Mouse (Mus musculus) stomach, embryonic 15.5 days (tissue): Measurements from ENCODE around the gene Krt81. TPM values are rescaled to one million over a fixed set of nuclear protein-coding genes. Genes with fewer than 3 reads are reported as not detected.

ENCODE experiments used
- ATAC-seq: fragments of 200-750 bp; cut with Nextera tagmentation; 2 replicates; pipeline ENCODE4 v1.8.0; 2017; ENCODE audit warnings: low read depth, moderate number of reproducible peaks, moderate TSS enrichment; ENCODE audit not compliant: insufficient read depth, low FRiP score
- H3K27ac ChIP-seq: fragments of 300-500 bp; sonication (generic); 2 replicates; pipeline ENCODE4 v1.5.1; 2015; ENCODE audit warnings: mild to moderate bottlenecking, inconsistent platforms
- H3K27me3 ChIP-seq: fragments of 300-500 bp; sonication (generic); replicated peaks from 2 replicates; pipeline ENCODE4 v1.6.1; 2015; ENCODE audit warnings: inconsistent platforms
- H3K36me3 ChIP-seq: fragments of 300-500 bp; sonication (generic); 2 replicates; pipeline ENCODE4 v1.6.1; 2015; ENCODE audit warnings: inconsistent platforms
- H3K4me1 ChIP-seq: fragments of 300-500 bp; sonication (generic); 2 replicates; pipeline ENCODE4 v1.6.1; 2015; ENCODE audit warnings: inconsistent platforms
- H3K4me2 ChIP-seq: fragments of 300-500 bp; sonication (generic); 2 replicates; pipeline ENCODE4 v1.6.1; 2015; ENCODE audit warnings: mild to moderate bottlenecking, inconsistent platforms
- H3K4me3 ChIP-seq: fragments of 300-500 bp; sonication (generic); replicated peaks from 2 replicates; pipeline ENCODE4 v1.5.1; 2015; ENCODE audit warnings: inconsistent platforms
- H3K9ac ChIP-seq: fragments of 300-500 bp; sonication (generic); 2 replicates; pipeline ENCODE4 v1.6.1; 2015; ENCODE audit warnings: inconsistent platforms
- H3K9me3 ChIP-seq: fragments of 300-500 bp; sonication (generic); 2 replicates; pipeline ENCODE4 v1.6.1; 2016; ENCODE audit warnings: inconsistent platforms
- WGBS: fragments of 180-500 bp; shearing (Covaris S2); methylation state at CpG from one replicate; pipeline ENCODE4 v1.1.7; 2015; 5-methylcytosine and 5-hydroxymethylcytosine counted together
- polyA plus RNA-seq: library from polyadenylated mRNA; unstranded; fragments of >200 nt; fragmentation: Nextera tagmentation; extraction: Ambion mirVana; gene quantifications from 2 replicates; pipeline ENCODE4 v1.2.1, GENCODE M21; 2015

Krt81 gene
- polyA plus RNA-seq, 1 experiment from 2014 or later: not detected

GRCm38 (mm10) chr15:101446572-101446971 lies 17.0 kb downstream of the Krt81 start:
- no peaks in the 10 kb centered on the region for H3K27me3 ChIP-seq
- ATAC-seq: no peak
- 64% methylated on average over 11 of the region's 11 CpGs for WGBS
- H3K36me3 ChIP-seq: no peaks in the 10 kb centered on the region
- H3K9me3 ChIP-seq: no peaks in the 10 kb centered on the region
- H3K27ac ChIP-seq: no peak overlapping the region
- no peak overlapping the region for H3K4me2 ChIP-seq
- H3K4me3 ChIP-seq: no peak overlapping the region
- no peak overlapping the region for H3K9ac ChIP-seq
- no peaks in the 10 kb centered on the region for H3K4me1 ChIP-seq

DNA sequence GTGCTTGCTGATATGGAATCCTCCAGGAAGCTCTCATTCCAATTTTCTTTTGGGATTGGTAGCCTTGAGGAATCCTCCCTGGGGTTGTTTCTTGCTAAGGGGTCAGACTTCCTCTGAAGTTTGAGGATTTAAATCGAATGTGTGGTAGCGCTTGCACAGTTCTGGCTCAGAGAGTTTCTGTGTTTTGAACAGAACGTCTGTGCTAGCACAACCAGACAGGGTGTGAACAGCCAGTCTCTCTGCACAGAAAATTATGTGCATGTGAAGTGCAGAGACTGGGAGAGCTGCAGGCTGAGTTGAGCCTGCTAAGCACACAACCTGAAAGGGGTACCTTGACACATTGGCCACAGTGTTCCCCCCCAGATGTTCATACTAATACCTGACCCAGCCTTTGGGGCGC lies 22.7 kb downstream of the Krt81 start:
- 78% methylated on average over 4 of the region's 4 CpGs for WGBS
- Histone ChIP-seq H3K9me3 (no peaks in the 10 kb centered on the region), H3K9ac (no peak overlapping the region), H3K27me3 (peaks cover 21% of the 10 kb centered on the region), H3K4me3 (no peak overlapping the region), H3K36me3 (no peaks in the 10 kb centered on the region), H3K27ac (no peak overlapping the region), H3K4me1 (peaks cover 7% of the 10 kb centered on the region; the same call in 1 of the 2 replicates), H3K4me2 (no peak overlapping the region)
- ATAC-seq: no peak

- 3% methylated on average over 34 of the region's 34 CpGs for WGBS
- Histone ChIP-seq H3K4me1 (peaks cover 7% of the 10 kb centered on the region; the same call in 1 of the 2 replicates), H3K27me3 (peaks cover 21% of the 10 kb centered on the region), H3K4me3 (peak within 1 kb of the TSS; percentile 19), H3K9me3 (no peaks in the 10 kb centered on the region), H3K36me3 (no peaks in the 10 kb centered on the region), H3K27ac (no peak within 1 kb of the TSS), H3K4me2 (peak within 1 kb of the TSS; percentile 43), H3K9ac (no peak within 1 kb of the TSS)
- no peak for ATAC-seq
Measured at GRCm38 (mm10) chr15:101438555-101438954, 25.0 kb downstream of the Krt81 start, which contains the start of gene Krt87. Gene Krt87, minus strand, starts transcription at chr15:101438804.

DNA sequence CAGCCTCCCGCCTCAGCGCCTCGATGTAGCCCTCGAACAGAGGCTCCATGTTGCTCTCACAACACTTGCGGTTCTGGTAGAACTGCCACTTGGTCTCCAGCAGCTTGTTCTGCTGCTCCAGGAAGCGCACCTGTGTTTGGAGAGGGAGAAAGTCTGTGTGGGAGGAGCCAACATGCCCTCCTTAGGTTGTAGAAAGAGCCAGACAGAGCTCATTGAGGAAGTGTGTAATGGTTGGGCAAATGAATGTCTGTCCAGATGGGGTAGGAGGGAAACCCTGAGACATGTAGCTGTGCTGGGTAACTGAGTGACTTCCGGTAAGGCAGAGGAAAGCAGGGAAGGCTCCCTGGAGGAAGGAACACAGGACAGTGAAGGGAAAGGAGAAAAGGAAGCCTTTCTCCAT lies 26.9 kb downstream of the Krt81 start:
- H3K9me3 ChIP-seq: no peaks in the 10 kb centered on the region
- H3K4me3 ChIP-seq: no peak overlapping the region
- no peak overlapping the region for H3K9ac ChIP-seq
- WGBS: 76% methylated on average over 7 of the region's 7 CpGs
- ATAC-seq: no peak
- H3K4me1 ChIP-seq: peaks cover 7% of the 10 kb centered on the region; the same call in 1 of the 2 replicates
- no peak overlapping the region for H3K4me2 ChIP-seq
- H3K27ac ChIP-seq: no peak overlapping the region
- no peaks in the 10 kb centered on the region for H3K36me3 ChIP-seq
- H3K27me3 ChIP-seq: peaks cover 21% of the 10 kb centered on the region

DNA sequence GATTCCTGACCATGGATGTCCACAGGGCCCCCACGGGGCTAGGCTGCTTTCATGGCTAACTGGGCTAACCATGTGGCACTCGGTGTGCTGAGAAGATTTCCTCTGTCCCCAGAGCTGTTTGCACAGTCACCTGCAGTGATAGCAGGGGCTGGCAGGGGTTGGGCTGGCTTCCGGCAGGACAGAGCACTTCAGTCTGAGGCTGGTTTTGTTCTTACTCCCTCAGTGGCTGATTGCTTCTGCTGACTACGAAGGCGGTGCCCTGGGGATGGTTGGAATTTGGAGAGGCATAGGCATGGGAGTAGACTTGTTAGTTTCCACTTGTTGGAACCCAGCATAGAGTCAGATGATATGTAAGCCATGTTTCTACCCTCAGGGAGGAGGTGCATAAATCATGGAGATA lies 38.6 kb downstream of the Krt81 start:
- Histone ChIP-seq H3K36me3 (no peaks in the 10 kb centered on the region), H3K27me3 (no peaks in the 10 kb centered on the region), H3K9me3 (no peaks in the 10 kb centered on the region), H3K9ac (no peak overlapping the region), H3K4me1 (0 out of 2 replicates have a peak, but pooled peaks cover 5% of the 10 kb centered on the region), H3K27ac (0 out of 2 replicates have a peak overlapping the region, but pooled peaks have one; percentile 7), H3K4me2 (no peak overlapping the region), H3K4me3 (no peak overlapping the region)
- ATAC-seq: no peak
- 36% methylated on average over 5 of the region's 5 CpGs for WGBS

GRCm38 (mm10) chr15:101420903-101421302 lies 42.6 kb downstream of the Krt81 start:
- H3K27ac ChIP-seq: no peak overlapping the region
- no peak overlapping the region for H3K9ac ChIP-seq
- no peak overlapping the region for H3K4me3 ChIP-seq
- WGBS: 54% methylated on average over 6 of the region's 6 CpGs
- no peaks in the 10 kb centered on the region for H3K36me3 ChIP-seq
- no peak overlapping the region for H3K4me2 ChIP-seq
- H3K4me1 ChIP-seq: 0 out of 2 replicates have a peak, but pooled peaks cover 5% of the 10 kb centered on the region
- no peaks in the 10 kb centered on the region for H3K27me3 ChIP-seq
- ATAC-seq: no peak
- no peaks in the 10 kb centered on the region for H3K9me3 ChIP-seq

- Histone ChIP-seq H3K27me3 (no peaks in the 10 kb centered on the region), H3K9me3 (no peaks in the 10 kb centered on the region), H3K4me1 (no peaks in the 10 kb centered on the region), H3K9ac (no peak overlapping the region), H3K4me3 (no peak overlapping the region), H3K27ac (no peak overlapping the region), H3K36me3 (no peaks in the 10 kb centered on the region), H3K4me2 (no peak overlapping the region)
- 65% methylated on average over 4 of the region's 4 CpGs for WGBS
- ATAC-seq: no peak
Measured at GRCm38 (mm10) chr15:101418950-101419349, 44.6 kb downstream of the Krt81 start.

- Histone ChIP-seq H3K4me1 (no peaks in the 10 kb centered on the region; the same call in 1 of the 2 replicates), H3K36me3 (no peaks in the 10 kb centered on the region), H3K4me2 (peak overlapping the region; percentile 48), H3K9ac (no peak overlapping the region), H3K27ac (peak overlapping the region; percentile 67), H3K4me3 (no peak overlapping the region), H3K9me3 (no peaks in the 10 kb centered on the region), H3K27me3 (no peaks in the 10 kb centered on the region)
- 44% methylated on average over 11 of the region's 11 CpGs for whole genome bisulfite sequencing
- peak; percentile 66 for ATAC-seq
Measured at GRCm38 (mm10) chr15:101414807-101415565, 48.6 kb downstream of the Krt81 start.

GRCm38 (mm10) chr15:101413916-101414635 lies 49.5 kb downstream of the Krt81 start:
- no peak for ATAC-seq
- H3K4me1 ChIP-seq: no peaks in the 10 kb centered on the region; the same call in 1 of the 2 replicates
- H3K9ac ChIP-seq: no peak overlapping the region
- H3K4me2 ChIP-seq: peak overlapping the region; percentile 48
- peak overlapping the region; percentile 67 for H3K27ac ChIP-seq
- no peaks in the 10 kb centered on the region for H3K36me3 ChIP-seq
- no peaks in the 10 kb centered on the region for H3K27me3 ChIP-seq
- no peak overlapping the region for H3K4me3 ChIP-seq
- no peaks in the 10 kb centered on the region for H3K9me3 ChIP-seq
- 40% methylated on average over 7 of the region's 7 CpGs for WGBS

GRCm38 (mm10) chr15:101412188-101412587 lies 51.4 kb downstream of the Krt81 start:
- H3K9ac ChIP-seq: no peak overlapping the region
- no peaks in the 10 kb centered on the region for H3K36me3 ChIP-seq
- peak overlapping the region; percentile 76 for H3K27ac ChIP-seq
- 21% methylated on average over 31 of the region's 31 CpGs for WGBS
- H3K4me1 ChIP-seq: no peaks in the 10 kb centered on the region; the same call in 1 of the 2 replicates
- no peaks in the 10 kb centered on the region for H3K27me3 ChIP-seq
- peak; percentile 67 for ATAC-seq
- no peaks in the 10 kb centered on the region for H3K9me3 ChIP-seq
- peak overlapping the region; percentile 48 for H3K4me2 ChIP-seq
- peak overlapping the region; percentile 37 for H3K4me3 ChIP-seq

DNA sequence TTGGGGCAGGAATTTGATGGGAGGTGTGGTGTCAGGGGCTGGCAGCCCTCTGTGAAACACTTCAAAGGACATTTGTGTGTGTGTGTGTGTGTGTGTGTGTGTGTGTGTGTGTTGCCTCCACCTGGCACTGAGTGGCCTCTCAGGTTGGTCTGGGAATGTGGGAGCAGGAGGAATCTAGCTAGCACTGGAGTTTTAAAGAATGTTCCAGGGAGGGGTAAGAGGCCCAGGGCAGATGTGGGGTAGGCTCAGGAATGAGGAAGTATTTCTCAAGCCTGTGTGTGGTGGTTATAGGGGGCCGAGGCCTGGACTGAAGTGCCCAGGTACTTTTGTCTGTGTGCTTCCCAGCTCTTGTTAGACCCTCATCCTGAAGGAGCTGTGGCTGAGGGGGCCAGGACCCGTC lies 52.8 kb downstream of the Krt81 start, which contains the start of gene Krt7:
Gene Krt7, plus strand, starts transcription at position 269 of the 400 bp plus-strand sequence.
- 31% methylated on average over 2 of the region's 2 CpGs for WGBS
- Histone ChIP-seq H3K4me2 (peak within 1 kb of the TSS; percentile 48), H3K9me3 (no peaks in the 10 kb centered on the region), H3K4me1 (no peaks in the 10 kb centered on the region; the same call in 1 of the 2 replicates), H3K36me3 (no peaks in the 10 kb centered on the region), H3K4me3 (peak within 1 kb of the TSS; percentile 37), H3K9ac (0 out of 2 replicates have a peak within 1 kb of the TSS, but pooled peaks have one; percentile 4), H3K27ac (peak within 1 kb of the TSS; percentile 76), H3K27me3 (no peaks in the 10 kb centered on the region)
- peak; percentile 68; the same call in 1 of the 2 replicates for ATAC-seq
